Mouse (Mus musculus): ENCODE measurements around the gene 1110051M20Rik. TPM values are rescaled to one million over a fixed set of nuclear protein-coding genes. Genes with fewer than 3 reads are reported as not detected.
A peak's percentile ranks its signal among the peaks of the same experiment; 100 is the strongest.

1110051M20Rik gene
- polyA plus RNA-seq, 1 experiment from 2014 or later = 79.8 TPM

GRCm38 (mm10) chr2:91328729-91329125, 115.8 kb downstream of the 1110051M20Rik start:
- no peak overlapping the region for H3K9ac ChIP-seq (replicated peaks; ENCODE audit: low read length)
- 78% methylated on average over 3 of the region's 3 CpGs for WGBS
- ATAC-seq (replicated peaks; ENCODE audit: insufficient number of reproducible peaks, low FRiP score, low TSS enrichment, low read depth) = no peak

DNA sequence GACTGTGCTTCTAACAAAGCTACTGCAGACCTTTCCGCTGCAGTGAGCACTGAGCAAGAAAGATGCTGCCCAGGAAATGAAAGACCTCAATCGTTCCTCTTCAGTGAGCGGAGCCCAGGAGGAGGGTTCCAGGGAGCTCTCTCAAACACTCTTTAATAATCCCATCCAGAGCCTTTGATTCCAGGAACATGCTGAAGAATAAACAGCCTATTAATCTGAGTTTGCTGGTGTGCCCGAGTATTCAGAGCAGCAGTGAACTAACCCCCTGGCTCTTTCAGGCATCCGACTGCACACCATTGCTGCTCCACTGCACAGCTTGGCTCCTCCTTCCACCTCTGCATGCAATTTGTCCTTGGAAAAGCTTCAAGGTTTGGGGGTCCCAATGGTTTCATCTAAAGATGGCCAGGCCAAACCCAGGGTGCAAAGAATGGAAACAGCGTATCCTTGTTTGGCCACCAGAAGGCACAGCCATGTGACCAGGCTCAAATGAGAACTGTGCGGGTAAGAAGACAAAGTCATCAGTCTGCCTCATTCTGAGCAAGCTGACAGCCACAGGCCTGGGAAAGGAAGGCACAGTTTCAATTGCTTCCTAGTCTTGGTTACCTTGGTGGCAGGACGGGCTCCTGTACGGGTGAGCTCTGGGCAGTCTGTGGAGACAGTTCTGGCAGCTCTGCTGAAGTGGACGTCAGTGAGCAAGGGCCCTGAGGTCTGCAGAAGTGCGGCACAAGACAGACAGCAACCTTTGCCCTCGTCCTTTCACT, 116.4 kb downstream of the 1110051M20Rik start:
- no peak overlapping the region for H3K4me2 ChIP-seq (ENCODE audit: low read depth, low read length)
- no peaks in the 10 kb centered on the region for H3K9me3 ChIP-seq (replicated peaks; ENCODE audit: control insufficient read depth, low read length)
- 48% methylated on average over 12 of the region's 12 CpGs for WGBS
- no peak overlapping the region for H3K9ac ChIP-seq (replicated peaks; ENCODE audit: low read length)
- no peaks in the 10 kb centered on the region for H3K36me3 ChIP-seq (replicated peaks; ENCODE audit: control insufficient read depth, insufficient read depth, low read depth, low read length)
- no peak overlapping the region for H3K4me3 ChIP-seq (ENCODE audit: low read depth, low read length)
- H3K27ac ChIP-seq (replicated peaks; ENCODE audit: low read depth, low read length) = no peak overlapping the region
- no peak for DNase-seq (ENCODE audit: low spot score)
- no peaks in the 10 kb centered on the region for H3K4me1 ChIP-seq (ENCODE audit: control insufficient read depth, insufficient read depth, low read length)
- no peaks in the 10 kb centered on the region for H3K27me3 ChIP-seq (ENCODE audit: control insufficient read depth, insufficient read depth, low read length)
- ATAC-seq (replicated peaks; ENCODE audit: insufficient number of reproducible peaks, low FRiP score, low TSS enrichment, low read depth) = peak; percentile 35; the same call in 1 of the 2 replicates

More at GRCm38 (mm10) chr2:91328729-91329125, 115.8 kb downstream of the 1110051M20Rik start:
- H3K4me2 ChIP-seq (ENCODE audit: low read depth, low read length) = no peak overlapping the region
- no peaks in the 10 kb centered on the region for H3K9me3 ChIP-seq (replicated peaks; ENCODE audit: control insufficient read depth, low read length)
- H3K4me1 ChIP-seq (ENCODE audit: control insufficient read depth, insufficient read depth, low read length) = no peaks in the 10 kb centered on the region
- no peaks in the 10 kb centered on the region for H3K27me3 ChIP-seq (ENCODE audit: control insufficient read depth, insufficient read depth, low read length)
- H3K36me3 ChIP-seq (replicated peaks; ENCODE audit: control insufficient read depth, insufficient read depth, low read depth, low read length) = no peaks in the 10 kb centered on the region
- H3K27ac ChIP-seq (replicated peaks; ENCODE audit: low read depth, low read length) = no peak overlapping the region
- DNase-seq (ENCODE audit: low spot score) = no peak
- no peak overlapping the region for H3K4me3 ChIP-seq (ENCODE audit: low read depth, low read length)

GRCm38 (mm10) chr2:91326746-91327350, 117.7 kb downstream of the 1110051M20Rik start:
- H3K27ac ChIP-seq (replicated peaks; ENCODE audit: low read depth, low read length) = no peak overlapping the region
- no peaks in the 10 kb centered on the region for H3K36me3 ChIP-seq (replicated peaks; ENCODE audit: control insufficient read depth, insufficient read depth, low read depth, low read length)
- H3K4me2 ChIP-seq (ENCODE audit: low read depth, low read length) = no peak overlapping the region
- H3K4me1 ChIP-seq (ENCODE audit: control insufficient read depth, insufficient read depth, low read length) = no peaks in the 10 kb centered on the region
- ATAC-seq (replicated peaks; ENCODE audit: insufficient number of reproducible peaks, low FRiP score, low TSS enrichment, low read depth) (no peak), DNase-seq (ENCODE audit: low spot score) (no peak)
- H3K9ac ChIP-seq (replicated peaks; ENCODE audit: low read length) = no peak overlapping the region
- 94% methylated on average over 13 of the region's 13 CpGs for WGBS
- H3K9me3 ChIP-seq (replicated peaks; ENCODE audit: control insufficient read depth, low read length) = no peaks in the 10 kb centered on the region
- no peak overlapping the region for H3K4me3 ChIP-seq (ENCODE audit: low read depth, low read length)
- H3K27me3 ChIP-seq (ENCODE audit: control insufficient read depth, insufficient read depth, low read length) = no peaks in the 10 kb centered on the region

- Histone ChIP-seq H3K4me2 (ENCODE audit: low read depth, low read length) (no peak overlapping the region), H3K27ac (replicated peaks; ENCODE audit: low read depth, low read length) (no peak overlapping the region; the same call in 1 of the 2 replicates), H3K27me3 (ENCODE audit: control insufficient read depth, insufficient read depth, low read length) (no peaks in the 10 kb centered on the region), H3K4me3 (ENCODE audit: low read depth, low read length) (no peak overlapping the region), H3K36me3 (replicated peaks; ENCODE audit: control insufficient read depth, insufficient read depth, low read depth, low read length) (no peaks in the 10 kb centered on the region), H3K9me3 (replicated peaks; ENCODE audit: control insufficient read depth, low read length) (no peaks in the 10 kb centered on the region), H3K9ac (replicated peaks; ENCODE audit: low read length) (no peak overlapping the region; the same call in 1 of the 2 replicates), H3K4me1 (ENCODE audit: control insufficient read depth, insufficient read depth, low read length) (no peaks in the 10 kb centered on the region)
- ATAC-seq (replicated peaks; ENCODE audit: insufficient number of reproducible peaks, low FRiP score, low TSS enrichment, low read depth) (no peak), DNase-seq (ENCODE audit: low spot score) (no peak)
- WGBS = 53% methylated on average over 15 of the region's 15 CpGs
Observed at GRCm38 (mm10) chr2:91324761-91325421, 119.6 kb downstream of the 1110051M20Rik start.

GRCm38 (mm10) chr2:91324346-91324745, 120.2 kb downstream of the 1110051M20Rik start:
- H3K9me3 ChIP-seq (replicated peaks; ENCODE audit: control insufficient read depth, low read length) = no peaks in the 10 kb centered on the region
- H3K4me1 ChIP-seq (ENCODE audit: control insufficient read depth, insufficient read depth, low read length) = no peaks in the 10 kb centered on the region
- no peak overlapping the region for H3K9ac ChIP-seq (replicated peaks; ENCODE audit: low read length)
- WGBS = 82% methylated on average over 1 of the region's 1 CpGs
- ATAC-seq (replicated peaks; ENCODE audit: insufficient number of reproducible peaks, low FRiP score, low TSS enrichment, low read depth) (no peak), DNase-seq (ENCODE audit: low spot score) (no peak)
- no peak overlapping the region for H3K4me3 ChIP-seq (ENCODE audit: low read depth, low read length)
- no peaks in the 10 kb centered on the region for H3K36me3 ChIP-seq (replicated peaks; ENCODE audit: control insufficient read depth, insufficient read depth, low read depth, low read length)
- no peak overlapping the region for H3K27ac ChIP-seq (replicated peaks; ENCODE audit: low read depth, low read length)
- no peak overlapping the region for H3K4me2 ChIP-seq (ENCODE audit: low read depth, low read length)
- H3K27me3 ChIP-seq (ENCODE audit: control insufficient read depth, insufficient read depth, low read length) = no peaks in the 10 kb centered on the region

GRCm38 (mm10) chr2:91322490-91322889, 122.0 kb downstream of the 1110051M20Rik start:
- H3K4me1 ChIP-seq (ENCODE audit: control insufficient read depth, insufficient read depth, low read length) = no peaks in the 10 kb centered on the region
- ATAC-seq (replicated peaks; ENCODE audit: insufficient number of reproducible peaks, low FRiP score, low TSS enrichment, low read depth) (no peak), DNase-seq (ENCODE audit: low spot score) (no peak)
- H3K36me3 ChIP-seq (replicated peaks; ENCODE audit: control insufficient read depth, insufficient read depth, low read depth, low read length) = no peaks in the 10 kb centered on the region
- no peaks in the 10 kb centered on the region for H3K27me3 ChIP-seq (ENCODE audit: control insufficient read depth, insufficient read depth, low read length)
- H3K4me2 ChIP-seq (ENCODE audit: low read depth, low read length) = no peak overlapping the region
- WGBS = 83% methylated on average over 4 of the region's 4 CpGs
- H3K9me3 ChIP-seq (replicated peaks; ENCODE audit: control insufficient read depth, low read length) = no peaks in the 10 kb centered on the region
- no peak overlapping the region for H3K9ac ChIP-seq (replicated peaks; ENCODE audit: low read length)
- H3K4me3 ChIP-seq (ENCODE audit: low read depth, low read length) = no peak overlapping the region
- H3K27ac ChIP-seq (replicated peaks; ENCODE audit: low read depth, low read length) = no peak overlapping the region

- H3K9me3 ChIP-seq (replicated peaks; ENCODE audit: control insufficient read depth, low read length) = no peaks in the 10 kb centered on the region
- H3K9ac ChIP-seq (replicated peaks; ENCODE audit: low read length) = no peak overlapping the region
- H3K36me3 ChIP-seq (replicated peaks; ENCODE audit: control insufficient read depth, insufficient read depth, low read depth, low read length) = no peaks in the 10 kb centered on the region
- no peak overlapping the region for H3K27ac ChIP-seq (replicated peaks; ENCODE audit: low read depth, low read length)
- 91% methylated on average over 2 of the region's 2 CpGs for WGBS
- DNase-seq (ENCODE audit: low spot score) (no peak), ATAC-seq (replicated peaks; ENCODE audit: insufficient number of reproducible peaks, low FRiP score, low TSS enrichment, low read depth) (no peak)
- no peak overlapping the region for H3K4me3 ChIP-seq (ENCODE audit: low read depth, low read length)
- no peaks in the 10 kb centered on the region for H3K4me1 ChIP-seq (ENCODE audit: control insufficient read depth, insufficient read depth, low read length)
- no peak overlapping the region for H3K4me2 ChIP-seq (ENCODE audit: low read depth, low read length)
- no peaks in the 10 kb centered on the region for H3K27me3 ChIP-seq (ENCODE audit: control insufficient read depth, insufficient read depth, low read length)
Observed at GRCm38 (mm10) chr2:91321923-91322322, 122.6 kb downstream of the 1110051M20Rik start.
